Mouse (Mus musculus) natural killer cell, adult 2 months (primary cell): Measurements from ENCODE around the gene Zfp317.
"Not testable (repeated sequence)": the region's sequence is repeated elsewhere in the genome, so short reads cannot be mapped to it uniquely, and the experiment has no call there.

Experiments used
- DNase-seq, 2 experiments: peaks; one replicate each; pipeline ENCODE4 v3.0.0; 2022; ENCODE audit warnings: low spot score in 2 of 2

Gene Zfp317

DNA sequence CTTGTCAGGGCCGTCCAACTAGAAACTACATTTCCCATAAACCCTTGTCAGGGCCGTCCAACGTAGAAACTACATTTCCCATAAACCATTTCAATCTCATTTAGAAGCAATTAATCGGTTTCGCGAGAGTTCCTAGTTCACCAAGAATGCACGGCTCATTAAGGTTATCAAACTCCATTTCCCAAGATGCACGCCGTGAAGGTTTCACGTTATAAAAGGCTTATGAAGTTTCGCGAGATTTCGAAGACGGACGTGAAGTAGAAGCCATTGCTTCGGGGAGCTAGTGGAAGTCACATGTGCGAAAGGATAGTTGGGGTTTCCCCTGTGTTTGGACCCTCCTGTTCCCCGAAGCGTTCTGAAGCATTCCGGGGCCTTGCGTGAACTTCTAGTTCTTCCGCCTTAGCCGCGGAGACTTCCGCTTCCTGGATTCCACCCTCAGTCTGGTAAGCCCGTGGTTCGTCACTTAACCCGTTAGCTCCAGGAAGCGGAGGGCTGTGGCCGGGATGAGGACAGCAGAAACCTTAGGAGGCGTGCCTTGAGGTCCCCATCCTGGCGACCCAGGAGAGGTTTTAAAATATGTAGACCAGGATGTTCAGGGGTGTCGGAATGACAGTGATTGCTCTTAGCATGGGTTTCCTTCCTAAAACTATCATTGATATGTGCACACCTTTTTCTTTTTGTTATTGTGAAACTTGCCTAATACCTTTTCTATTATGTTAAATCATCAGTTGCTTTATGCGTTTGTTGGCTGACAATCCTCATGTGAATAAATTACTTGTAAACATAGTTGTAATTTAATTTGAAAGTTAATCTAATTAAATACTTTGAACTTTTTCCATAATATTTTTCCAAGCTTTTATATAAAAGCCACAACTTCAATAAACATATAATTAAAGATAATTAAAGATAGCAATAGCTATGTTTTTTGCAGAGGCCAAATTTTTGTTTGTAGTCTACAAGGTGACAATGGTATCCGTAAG lies at the start of gene Zfp317:
TSS of gene Zfp317 (plus strand) at position 260 of the 980 bp plus-strand sequence.
- DNase-seq: peak; percentile 95 to 96

DNA sequence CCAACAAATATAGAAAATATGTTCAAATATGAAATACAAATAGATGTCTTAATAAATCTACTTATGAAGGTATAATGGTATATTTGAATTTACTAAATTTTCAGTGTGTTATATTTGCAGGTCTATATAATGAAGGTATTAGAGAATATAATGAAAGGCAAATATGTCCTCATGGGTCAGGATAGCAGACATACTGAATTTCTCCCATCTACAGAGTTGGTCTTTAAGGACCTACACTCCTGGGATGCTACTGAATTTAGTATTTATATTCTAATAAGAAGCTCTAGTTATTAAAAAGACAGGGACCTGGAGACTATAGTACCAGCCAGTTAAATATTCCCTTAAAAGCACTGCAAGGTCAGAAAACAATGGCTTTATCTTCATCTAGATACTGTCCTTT lies 39.6 kb upstream of the Zfp317 start, which contains the start of gene Olfr855:
TSS of gene Olfr855 (plus strand) at position 301 of the 400 bp plus-strand sequence.
- DNase-seq: no peak

DNA sequence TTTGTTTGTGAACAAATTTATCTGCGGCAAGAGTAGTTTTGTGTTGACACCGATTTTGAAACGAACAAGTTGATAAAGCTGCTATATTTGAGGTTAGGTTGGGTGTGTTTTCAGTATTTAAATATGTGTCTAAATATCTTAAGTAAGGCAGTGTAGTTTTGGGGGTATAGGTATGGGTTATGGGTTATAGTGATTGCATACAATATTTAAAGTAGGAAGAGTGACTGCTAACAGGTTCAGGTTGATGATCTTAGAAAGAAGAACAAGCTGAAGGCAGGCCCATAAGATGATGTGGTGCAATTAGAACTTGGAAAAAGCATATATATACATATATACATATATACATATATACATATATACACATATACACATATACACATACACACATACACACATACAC lies 605 bp upstream of the Zfp317 start:
- no peak for DNase-seq

DNA sequence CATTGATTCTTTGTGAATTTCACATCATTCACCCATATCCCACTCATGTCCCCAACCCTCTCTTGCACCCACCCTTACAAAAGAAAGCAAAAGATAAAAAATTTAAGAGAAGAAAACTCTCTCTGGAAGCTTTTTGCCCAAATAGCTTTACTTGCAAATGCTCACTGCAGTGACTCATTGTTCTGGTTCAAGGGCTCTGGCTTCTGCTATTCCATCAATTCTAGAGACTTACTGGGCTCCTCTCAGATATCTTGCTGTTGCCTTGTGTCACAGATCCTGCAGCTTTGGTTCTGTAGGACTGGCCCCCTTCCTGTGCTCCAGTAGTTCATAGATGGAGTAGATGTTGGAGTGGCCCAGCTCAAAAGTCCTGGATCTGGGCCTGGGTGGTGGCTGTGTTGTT lies 7.7 kb downstream of the Zfp317 start:
- DNase-seq: no peak

DNA sequence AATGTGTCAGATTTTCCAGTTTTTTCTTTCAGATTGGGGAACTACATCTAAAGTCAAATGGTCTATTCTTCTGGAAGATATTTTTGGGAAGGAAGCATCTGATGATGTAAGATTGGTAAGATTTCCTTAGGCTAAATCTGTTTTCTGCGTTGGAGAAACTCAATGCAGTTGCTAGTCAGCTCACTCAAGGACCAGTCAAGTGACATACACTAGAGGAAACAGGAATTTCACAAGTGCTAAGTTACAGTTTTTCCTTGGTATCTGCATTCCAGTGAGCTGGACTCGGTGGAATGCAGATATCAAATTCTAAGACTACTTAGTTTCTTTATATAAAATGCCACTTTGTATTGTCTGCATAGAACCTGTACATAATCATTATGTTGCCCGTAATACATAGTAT lies 23.3 kb downstream of the Zfp317 start:
- no peak for DNase-seq

DNA sequence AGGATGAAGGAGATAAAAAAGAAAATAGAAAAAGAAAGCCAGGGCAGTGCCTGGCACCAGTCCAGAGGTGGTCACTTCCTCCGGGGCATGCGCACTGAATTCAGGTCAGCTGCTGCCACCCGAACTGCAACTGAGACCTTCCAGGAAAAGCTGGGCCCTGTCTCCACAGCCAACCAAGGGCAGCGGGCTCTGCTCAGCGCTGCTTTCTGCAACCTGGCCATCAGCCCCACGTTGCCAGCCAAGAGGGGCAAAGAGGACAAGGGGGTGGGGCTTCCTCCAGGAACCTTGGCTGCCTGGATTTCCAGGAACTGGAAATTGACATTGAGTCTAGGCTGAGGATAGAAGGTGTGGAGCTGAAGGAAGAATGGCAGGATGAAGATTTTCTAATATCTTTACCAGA lies 68.4 kb downstream of the Zfp317 start:
- no peak for DNase-seq

DNA sequence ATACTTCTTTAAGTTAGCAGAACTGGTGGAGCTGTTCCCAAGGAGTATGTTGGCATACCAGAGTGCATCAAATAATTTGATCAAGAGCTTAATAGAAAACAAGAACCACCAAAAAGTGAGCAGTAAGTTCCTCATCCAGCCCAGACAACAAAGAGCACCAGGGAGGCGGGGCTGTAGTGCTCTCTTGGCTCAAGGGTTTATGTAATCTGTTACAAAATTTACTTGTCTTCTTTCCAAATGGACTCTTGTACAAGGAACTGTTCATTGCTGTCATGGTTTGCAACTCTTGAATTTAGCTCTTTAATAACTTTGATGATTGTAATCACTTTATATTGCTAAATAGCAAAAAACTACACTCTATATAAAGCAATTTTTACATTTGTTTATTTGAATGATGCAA lies 69.5 kb downstream of the Zfp317 start:
- no peak for DNase-seq

DNA sequence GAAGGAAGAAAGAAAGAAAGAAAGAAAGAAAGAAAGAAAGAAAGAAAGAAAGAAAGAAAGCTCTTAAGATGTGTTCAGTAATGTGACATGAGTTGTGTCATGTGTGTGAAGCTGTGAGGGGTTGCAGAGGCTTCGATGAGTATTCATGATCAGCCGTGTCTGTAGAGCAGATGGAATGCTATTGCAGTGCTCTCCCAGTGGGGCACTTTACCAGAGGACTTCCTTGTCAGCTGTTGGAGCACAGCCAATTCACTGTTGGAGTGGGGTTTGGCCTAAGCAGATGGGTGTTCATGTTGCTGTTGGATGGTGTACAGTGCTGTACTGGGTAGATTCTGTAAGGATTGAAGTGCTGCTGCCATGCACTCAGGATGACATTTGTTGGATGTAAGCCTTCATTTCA lies 70.5 kb downstream of the Zfp317 start:
- DNase-seq: no peak

DNA sequence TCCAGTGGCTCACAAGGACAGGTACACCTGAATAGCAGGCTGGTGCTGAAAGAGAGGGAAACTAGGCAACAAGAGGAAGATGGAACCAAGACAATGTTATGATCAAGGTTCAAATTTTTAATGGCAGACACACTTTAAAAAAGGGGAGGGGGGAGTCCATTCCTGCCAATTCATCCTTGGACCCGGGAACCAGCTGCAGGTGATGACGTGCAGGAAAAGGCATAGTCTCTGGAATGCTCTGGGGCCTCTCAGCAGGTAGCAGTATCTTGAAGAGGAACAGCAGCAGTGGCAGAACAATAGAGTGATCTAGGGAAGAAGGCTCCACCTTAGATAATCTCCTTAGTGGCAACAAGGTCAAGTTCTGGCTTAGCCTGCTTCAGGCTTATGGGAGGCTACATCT lies 72.4 kb downstream of the Zfp317 start:
- not testable (repeated sequence) for DNase-seq

DNA sequence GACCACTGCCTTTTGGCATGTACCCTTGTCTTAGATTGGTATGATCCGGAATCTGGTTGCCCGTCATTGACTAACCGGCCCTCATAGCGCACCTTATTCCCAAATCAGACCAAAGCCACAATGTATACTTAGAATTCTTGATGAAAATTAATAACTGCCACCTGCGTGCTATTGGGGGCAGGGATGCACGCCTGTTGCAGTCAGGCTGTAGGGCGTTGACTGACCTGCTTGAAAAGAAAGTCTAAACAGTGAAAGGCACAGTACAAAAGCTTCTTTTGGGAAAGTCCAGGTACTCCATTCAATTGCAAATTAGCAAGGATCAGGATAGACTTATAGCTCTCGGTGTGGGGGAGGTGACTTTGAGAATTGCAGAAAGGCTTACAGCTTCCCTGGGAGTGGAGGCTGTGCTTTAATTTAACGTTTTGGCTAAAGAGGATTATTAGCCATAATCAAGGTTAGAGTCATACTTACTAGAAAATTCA lies 73.0 kb downstream of the Zfp317 start:
- DNase-seq: not testable (repeated sequence)
